Mouse (Mus musculus): ENCODE data around the gene Timm9.

DNA sequence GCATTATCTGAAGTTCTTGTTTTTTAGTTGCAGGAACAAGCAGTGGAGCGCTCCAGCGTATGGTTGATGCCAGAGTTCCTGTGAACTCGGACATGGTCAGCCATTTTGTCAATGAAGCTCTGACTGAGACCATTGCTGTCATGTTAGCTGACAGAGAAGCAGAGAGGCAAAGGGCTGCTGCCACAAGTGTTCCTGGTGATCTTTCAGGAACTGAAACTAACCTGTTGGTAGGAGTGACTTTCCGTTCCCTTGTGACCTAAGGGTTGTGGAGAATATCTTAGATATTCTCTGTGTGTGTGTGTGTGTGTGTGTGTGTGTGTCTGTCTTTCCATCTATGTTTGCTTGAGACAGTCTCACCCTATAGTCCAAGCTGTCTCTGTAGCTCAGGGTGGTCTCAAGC, 47.9 kb upstream of the Timm9 start:
- TF ChIP-seq CEBPB (IDR thresholded peaks at IDR 0.05; ENCODE audit: low read depth), result no peak
- no peak for TF ChIP-seq CTCF (IDR thresholded peaks at IDR 0.05; ENCODE audit: control insufficient read depth, insufficient read depth, insufficient read length)
